Mouse (Mus musculus) heart, adult 2 months (tissue): Measurements from ENCODE around the gene Hoxa4. TPM values are rescaled to one million over a fixed set of nuclear protein-coding genes. Genes with fewer than 3 reads are reported as not detected.

Source experiments
- DNase-seq, 2 experiments: peaks; one replicate each; pipeline ENCODE4 v3.0.0; 2021
- H3K27ac ChIP-seq: fragments of 200-600 bp; 2 replicates; pipeline ENCODE4 v1.8.1; 2022
- H3K27me3 ChIP-seq: fragments of 200-500 bp; 2 replicates; pipeline ENCODE4 v1.6.1; 2012; ENCODE audit warnings: mild to moderate bottlenecking, low read length, inconsistent platforms, mixed read lengths; ENCODE audit not compliant: control insufficient read depth, insufficient read depth
- H3K36me3 ChIP-seq: fragments of 200-500 bp; 2 replicates; pipeline ENCODE4 v1.6.1; 2012; ENCODE audit warnings: low read length, inconsistent platforms; ENCODE audit not compliant: control insufficient read depth, insufficient read depth
- H3K4me1 ChIP-seq: fragments of 200-500 bp; 2 replicates; pipeline ENCODE4 v1.6.1; 2011; ENCODE audit warnings: low read length; ENCODE audit not compliant: control insufficient read depth, insufficient read depth
- H3K4me3 ChIP-seq: fragments of 200-600 bp; 2 replicates; pipeline ENCODE4 v1.8.1; 2022
- H3K79me2 ChIP-seq: fragments of 200-500 bp; replicated peaks from 2 replicates; pipeline ENCODE4 v1.6.1; 2012; ENCODE audit warnings: mild to moderate bottlenecking, inconsistent platforms, low read length, moderate library complexity, mixed read lengths; ENCODE audit not compliant: control insufficient read depth, insufficient read depth
- H3K9ac ChIP-seq: fragments of 200-500 bp; 2 replicates; pipeline ENCODE4 v1.6.1; 2012; ENCODE audit warnings: low read depth, mild to moderate bottlenecking, control low read depth, inconsistent platforms, low read length, mixed read lengths
- CTCF ChIP-seq: fragments of 200-600 bp; IDR thresholded peaks from 2 replicates; pipeline ENCODE4 v1.8.1; 2022; ENCODE audit warnings: antibody characterized with exemption, mild to moderate bottlenecking, moderate library complexity
- EP300 ChIP-seq: fragments of 200-500 bp; IDR thresholded peaks from 2 replicates; pipeline ENCODE4 v1.6.1; 2011; ENCODE audit warnings: low read depth, low read length, control low read depth; ENCODE audit not compliant: insufficient read depth
- POLR2A ChIP-seq: fragments of 200-500 bp; IDR thresholded peaks from 2 replicates; pipeline ENCODE4 v1.6.1; 2011; ENCODE audit warnings: mild to moderate bottlenecking, low read depth, low read length, control low read depth; ENCODE audit not compliant: insufficient read depth
- WGBS: fragments of 180-500 bp; shearing (Covaris S2); methylation state at CpG from one replicate; pipeline ENCODE4 v1.1.7; 2018; 5-methylcytosine and 5-hydroxymethylcytosine counted together
- intact Hi-C: fragments of 180-260 bp; cut with DNase I; formaldehyde crosslinking; loops from one replicate; pipeline ENCODE4 v1.15.1; 2025
- polyA plus RNA-seq: library from polyadenylated mRNA; depleted of rRNA; stranded (reverse); fragments of >200 nt; gene quantifications from 2 replicates; pipeline ENCODE4 v1.2.3, GENCODE M21; 2012
- total RNA-seq, 2 experiments: library from RNA; stranded (reverse); gene quantifications; 2 replicates each; pipeline ENCODE4 v1.2.3; 2021

The Hoxa4 gene
- total and polyA plus RNA-seq, 3 experiments, result 0.14 to 0.84 (median 0.34) TPM

- TF ChIP-seq EP300 (no peak), CTCF (no peak), POLR2A (no peak)
- Histone ChIP-seq H3K4me3 (no peak overlapping the region), H3K36me3 (no peaks in the 10 kb centered on the region), H3K4me1 (no peaks in the 10 kb centered on the region; the same call in 1 of the 2 replicates), H3K27me3 (peaks cover 34% of the 10 kb centered on the region), H3K27ac (no peak overlapping the region), H3K9ac (no peak overlapping the region), H3K79me2 (no peaks in the 10 kb centered on the region)
- intact Hi-C loops, result no loop called here
- DNase-seq, result peak in 1 of 2 experiments; percentile 13
- 11% methylated on average over 7 of the region's 7 CpGs for WGBS
Observed at GRCm38 (mm10) chr6:52238155-52238545, 46.6 kb upstream of the Hoxa4 start.

GRCm38 (mm10) chr6:52237346-52238154, 46.0 kb upstream of the Hoxa4 start:
- peak in 1 of 2 experiments; percentile 14 for DNase-seq
- intact Hi-C loops, result no loop called here
- Histone ChIP-seq H3K79me2 (no peaks in the 10 kb centered on the region), H3K27me3 (peaks cover 38% of the 10 kb centered on the region), H3K4me1 (no peaks in the 10 kb centered on the region; the same call in 1 of the 2 replicates), H3K4me3 (no peak overlapping the region), H3K9ac (no peak overlapping the region), H3K36me3 (no peaks in the 10 kb centered on the region), H3K27ac (no peak overlapping the region)
- 13% methylated on average over 10 of the region's 10 CpGs for WGBS
- no peak for TF ChIP-seq EP300
- TF ChIP-seq POLR2A, result no peak
- TF ChIP-seq CTCF, result no peak

GRCm38 (mm10) chr6:52236806-52237205, 45.3 kb upstream of the Hoxa4 start:
- no peaks in the 10 kb centered on the region for H3K36me3 ChIP-seq
- peak in 1 of 2 experiments; percentile 13 for DNase-seq
- 21% methylated on average over 3 of the region's 3 CpGs for WGBS
- no peaks in the 10 kb centered on the region for H3K79me2 ChIP-seq
- no peaks in the 10 kb centered on the region; the same call in 1 of the 2 replicates for H3K4me1 ChIP-seq
- H3K9ac ChIP-seq, result no peak overlapping the region
- no peak overlapping the region for H3K27ac ChIP-seq
- H3K4me3 ChIP-seq, result no peak overlapping the region
- peaks cover 44% of the 10 kb centered on the region for H3K27me3 ChIP-seq
- TF ChIP-seq CTCF (no peak), POLR2A (no peak), EP300 (no peak)
- intact Hi-C loops, result no loop called here

- Histone ChIP-seq H3K79me2 (no peaks in the 10 kb centered on the region), H3K27me3 (peaks cover 43% of the 10 kb centered on the region), H3K4me3 (no peak overlapping the region), H3K9ac (no peak overlapping the region), H3K27ac (no peak overlapping the region), H3K36me3 (no peaks in the 10 kb centered on the region), H3K4me1 (no peaks in the 10 kb centered on the region; the same call in 1 of the 2 replicates)
- 29% methylated on average over 6 of the region's 6 CpGs for WGBS
- intact Hi-C loops, result no loop called here
- DNase-seq, result peak in 1 of 2 experiments; percentile 11
- TF ChIP-seq CTCF, result no peak
- TF ChIP-seq EP300, result no peak
- no peak for TF ChIP-seq POLR2A
Observed at GRCm38 (mm10) chr6:52235866-52236265, 44.3 kb upstream of the Hoxa4 start.

GRCm38 (mm10) chr6:52235267-52235666, 43.7 kb upstream of the Hoxa4 start:
- DNase-seq, result peak; percentile 1 to 9
- TF ChIP-seq EP300, result no peak
- TF ChIP-seq POLR2A, result no peak
- TF ChIP-seq CTCF, result no peak
- Histone ChIP-seq H3K27me3 (peaks cover 49% of the 10 kb centered on the region), H3K9ac (no peak overlapping the region), H3K79me2 (no peaks in the 10 kb centered on the region), H3K4me1 (no peaks in the 10 kb centered on the region; the same call in 1 of the 2 replicates), H3K4me3 (no peak overlapping the region), H3K27ac (no peak overlapping the region), H3K36me3 (no peaks in the 10 kb centered on the region)
- WGBS, result 37% methylated on average over 9 of the region's 9 CpGs
- intact Hi-C loops, result no loop called here

GRCm38 (mm10) chr6:52234428-52235140, 43.0 kb upstream of the Hoxa4 start:
- Histone ChIP-seq H3K79me2 (no peaks in the 10 kb centered on the region), H3K4me3 (no peak overlapping the region), H3K9ac (no peak overlapping the region), H3K4me1 (no peaks in the 10 kb centered on the region; the same call in 1 of the 2 replicates), H3K36me3 (no peaks in the 10 kb centered on the region), H3K27me3 (peaks cover 53% of the 10 kb centered on the region), H3K27ac (no peak overlapping the region)
- TF ChIP-seq POLR2A, result no peak
- TF ChIP-seq EP300, result no peak
- TF ChIP-seq CTCF, result no peak
- peak in 1 of 2 experiments; percentile 20 for DNase-seq
- intact Hi-C loops, result no loop called here
- WGBS, result 3% methylated on average over 67 of the region's 68 CpGs
